Mouse (Mus musculus) G1E (cell line): ENCODE measurements around the gene Zc3h18.

Source experiments
- CTCF ChIP-seq: IDR thresholded peaks from 2 replicates; pipeline ENCODE4 v1.5.1; 2012; ENCODE audit warnings: low read depth, low read length, inconsistent platforms, mixed read lengths
- GATA1 ChIP-seq: IDR thresholded peaks from 2 replicates; pipeline ENCODE4 v1.6.1; 2012; ENCODE audit warnings: borderline replicate concordance, low read length, inconsistent platforms, mixed read lengths
- POLR2AphosphoS5 ChIP-seq: IDR thresholded peaks from 2 replicates; pipeline ENCODE4 v1.6.1; 2012; ENCODE audit warnings: low read depth, low read length, inconsistent platforms; ENCODE audit not compliant: insufficient replicate concordance
- TAL1 ChIP-seq: conservative IDR thresholded peaks from 2 replicates; pipeline ENCODE4 v1.6.1; 2012; ENCODE audit warnings: low read depth, low read length, inconsistent platforms, mixed read lengths

DNA sequence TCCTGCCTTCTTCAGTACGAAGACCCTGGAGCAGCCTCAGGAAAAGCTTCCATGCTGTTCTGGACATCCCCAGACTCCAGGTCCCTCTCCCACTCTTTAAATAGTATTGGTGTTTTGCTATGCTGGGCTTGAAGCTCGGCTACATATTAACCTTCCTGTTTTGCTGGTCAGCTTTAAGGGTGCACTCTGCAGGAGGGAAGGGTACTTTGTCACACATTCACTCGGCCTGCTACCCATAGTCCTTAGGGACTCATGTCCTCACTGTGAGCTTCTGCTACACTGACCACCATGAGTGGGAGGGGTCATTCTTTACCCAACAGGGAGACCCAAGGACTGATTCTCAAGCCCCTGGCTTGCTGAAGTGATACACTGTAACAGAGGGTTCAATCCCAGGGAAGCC is 54.2 kb downstream of the Zc3h18 start:
- TF ChIP-seq CTCF (no peak), GATA1 (no peak), POLR2AphosphoS5 (no peak), TAL1 (no peak)
